Mouse (Mus musculus) spleen, adult 2 months (tissue): ENCODE measurements at regions not wholly inside any gene's neighbourhood (a gene's known extent, or its start where the extent isn't known, plus 50 kb on each side); places are given as distances from the start of the nearest gene placed in this dataset.

Experiments used
- CTCF ChIP-seq: fragments of 200-500 bp; IDR thresholded peaks from 2 replicates; pipeline ENCODE4 v1.5.1; 2011; ENCODE audit warnings: mild to moderate bottlenecking, inconsistent platforms; ENCODE audit not compliant: insufficient read depth, insufficient read length, insufficient replicate concordance; ENCODE audit errors: extremely low read depth
- POLR2A ChIP-seq: fragments of 200-500 bp; IDR thresholded peaks from 2 replicates; pipeline ENCODE4 v1.6.1; 2011; ENCODE audit warnings: low read depth, low read length, inconsistent platforms

- no peak for TF ChIP-seq CTCF
- no peak for TF ChIP-seq POLR2A
Observed at GRCm38 (mm10) chr9:117784186-117784591, 154.5 kb upstream of the Rbms3 start.
